Mouse (Mus musculus) cerebellum, adult 2 months (tissue): ENCODE results near the gene Pde4c. TPM values are rescaled to one million over a fixed set of nuclear protein-coding genes. Genes with fewer than 3 reads are reported as not detected.

Source experiments
- DNase-seq, 2 experiments: peaks; one replicate each; pipeline ENCODE4 v3.0.0; 2021
- H3K27ac ChIP-seq: fragments of 200-500 bp; 2 replicates; pipeline ENCODE4 v1.5.1; 2012; ENCODE audit warnings: low read length, control low read depth, inconsistent platforms; ENCODE audit not compliant: insufficient read depth
- H3K27me3 ChIP-seq: fragments of 200-500 bp; 2 replicates; pipeline ENCODE4 v1.6.1; 2012; ENCODE audit warnings: inconsistent platforms, mild to moderate bottlenecking, low read length, moderate library complexity; ENCODE audit not compliant: control insufficient read depth, insufficient read depth
- H3K4me1 ChIP-seq: fragments of 200-500 bp; 2 replicates; pipeline ENCODE4 v1.6.1; 2011; ENCODE audit warnings: low read length; ENCODE audit not compliant: control insufficient read depth, insufficient read depth
- H3K4me3 ChIP-seq: fragments of 200-500 bp; replicated peaks from 2 replicates; pipeline ENCODE3; 2011; ENCODE audit warnings: mild to moderate bottlenecking, low read depth, low read length, control low read depth; ENCODE audit not compliant: insufficient read depth
- CTCF ChIP-seq: fragments of 200-500 bp; IDR thresholded peaks from 2 replicates; pipeline ENCODE4 v1.5.1; 2011; ENCODE audit warnings: low read depth, mild to moderate bottlenecking, control low read depth, low read length, moderate library complexity, borderline replicate concordance; ENCODE audit not compliant: insufficient read depth
- POLR2A ChIP-seq: fragments of 200-500 bp; IDR thresholded peaks from 2 replicates; pipeline ENCODE4 v1.6.1; 2011; ENCODE audit warnings: low read length, control low read depth, borderline replicate concordance; ENCODE audit not compliant: insufficient read depth
- WGBS: fragments of 180-500 bp; shearing (Covaris S2); methylation state at CpG from one replicate; pipeline ENCODE4 v1.1.7; 2018; 5-methylcytosine and 5-hydroxymethylcytosine counted together
- polyA plus RNA-seq: library from polyadenylated mRNA; depleted of rRNA; stranded (reverse); fragments of >200 nt; gene quantifications from 2 replicates; pipeline ENCODE4 v1.2.3, GENCODE M21; 2012

Pde4c gene
- polyA plus RNA-seq, 1 experiment: 3.0 TPM

DNA sequence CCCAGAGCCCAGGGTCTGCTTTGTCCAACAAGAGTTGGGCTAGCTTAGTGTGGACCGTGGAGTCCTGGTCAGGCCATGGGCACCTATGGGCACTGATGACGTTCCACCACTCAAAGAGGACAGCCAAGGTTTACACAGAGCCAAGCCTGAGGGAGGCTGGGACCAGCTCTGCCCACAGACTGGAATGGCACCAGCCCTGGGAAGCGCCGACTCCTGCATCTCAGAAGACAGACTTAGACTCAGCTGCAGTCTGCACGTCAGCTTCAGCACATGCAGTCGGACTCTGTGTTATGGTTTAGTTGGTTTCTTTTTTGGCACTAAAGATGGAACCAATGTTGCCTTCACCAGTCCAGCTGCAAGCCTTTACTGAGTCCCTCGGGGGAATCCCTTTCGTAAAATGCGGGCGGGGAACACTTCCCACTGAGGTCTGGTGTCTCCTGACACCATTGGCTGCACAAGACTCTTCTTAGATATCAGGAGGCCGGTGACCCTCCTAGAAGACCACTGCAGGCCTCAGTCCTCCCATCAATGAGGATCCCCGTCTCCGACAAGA is 26.7 kb downstream of the Pde4c start:
- H3K4me1 ChIP-seq: no peaks in the 10 kb centered on the region; the same call in 1 of the 2 replicates
- WGBS: 77% methylated on average over 13 of the region's 13 CpGs
- TF ChIP-seq POLR2A: no peak
- no peak for TF ChIP-seq CTCF
- H3K27ac ChIP-seq: no peak overlapping the region
- H3K27me3 ChIP-seq: no peaks in the 10 kb centered on the region
- no peak overlapping the region for H3K4me3 ChIP-seq
- DNase-seq: peak in 1 of 2 experiments; percentile 7

DNA sequence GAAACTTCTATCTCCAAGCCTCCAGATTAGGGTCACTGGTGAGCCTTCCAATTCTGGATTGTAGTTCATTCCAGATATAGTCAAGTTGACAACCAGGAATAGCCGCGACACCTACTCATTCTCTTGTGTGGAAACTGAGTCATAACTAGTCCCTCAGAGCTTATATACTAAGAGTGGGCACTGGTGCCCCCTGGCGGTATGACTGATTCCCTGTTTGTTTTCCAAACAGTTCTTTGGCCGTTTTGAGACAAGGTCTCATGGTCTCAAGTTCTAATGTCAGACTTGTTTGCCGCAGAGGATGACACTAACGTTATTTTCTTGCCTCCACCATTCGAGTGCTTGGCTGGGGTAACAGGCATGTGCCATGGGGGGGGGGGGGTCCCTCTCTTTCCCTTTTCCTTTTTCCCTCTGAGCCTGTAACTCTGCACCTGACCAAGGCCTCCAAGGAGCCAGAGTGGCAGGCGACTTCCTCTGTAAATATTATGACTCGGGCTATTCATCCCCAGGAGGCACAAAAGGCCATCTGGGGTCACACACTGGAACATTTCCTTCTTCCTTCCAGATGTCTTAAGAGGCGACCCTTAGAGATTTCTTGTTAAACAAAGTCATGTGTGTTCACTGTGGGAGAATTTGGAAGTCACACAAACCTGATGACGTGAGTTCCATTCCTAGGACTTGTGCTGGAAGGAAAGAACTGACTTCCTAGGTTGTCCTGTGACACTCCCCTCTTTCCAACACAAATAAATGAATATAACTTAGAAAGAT is 28.7 kb downstream of the Pde4c start:
- no peaks in the 10 kb centered on the region for H3K27me3 ChIP-seq
- H3K4me1 ChIP-seq: peaks cover 11% of the 10 kb centered on the region
- WGBS: 42% methylated on average over 11 of the region's 11 CpGs
- no peak overlapping the region for H3K4me3 ChIP-seq
- TF ChIP-seq POLR2A: no peak
- TF ChIP-seq CTCF: peak; percentile 70
- DNase-seq: peak; percentile 62 to 72
- no peak overlapping the region for H3K27ac ChIP-seq

DNA sequence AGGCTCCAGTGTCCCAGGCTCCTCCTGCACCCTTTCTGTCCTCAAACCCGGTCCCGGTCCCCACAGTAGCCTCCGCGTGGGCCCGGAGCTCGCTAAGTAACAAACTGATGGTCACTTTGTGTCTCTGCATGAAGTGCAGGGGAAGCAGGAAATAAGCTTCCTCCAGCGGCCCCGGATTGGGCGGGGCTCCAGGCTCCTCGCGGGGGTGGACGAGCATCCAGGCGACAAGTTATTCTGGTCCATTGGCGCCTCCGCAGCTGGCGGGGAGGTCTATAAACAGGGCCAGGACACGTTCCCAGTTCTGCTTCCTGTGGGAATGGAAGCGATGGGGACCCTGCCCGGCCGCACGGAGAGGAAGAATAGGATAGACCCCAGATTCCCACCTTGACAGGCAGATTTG is 29.6 kb downstream of the Pde4c start:
- H3K4me1 ChIP-seq: peaks cover 20% of the 10 kb centered on the region
- H3K4me3 ChIP-seq: no peak overlapping the region
- DNase-seq: peak; percentile 62
- no peak overlapping the region for H3K27ac ChIP-seq
- no peaks in the 10 kb centered on the region for H3K27me3 ChIP-seq
- WGBS: 9% methylated on average over 21 of the region's 21 CpGs
- TF ChIP-seq CTCF (no peak), POLR2A (no peak)

DNA sequence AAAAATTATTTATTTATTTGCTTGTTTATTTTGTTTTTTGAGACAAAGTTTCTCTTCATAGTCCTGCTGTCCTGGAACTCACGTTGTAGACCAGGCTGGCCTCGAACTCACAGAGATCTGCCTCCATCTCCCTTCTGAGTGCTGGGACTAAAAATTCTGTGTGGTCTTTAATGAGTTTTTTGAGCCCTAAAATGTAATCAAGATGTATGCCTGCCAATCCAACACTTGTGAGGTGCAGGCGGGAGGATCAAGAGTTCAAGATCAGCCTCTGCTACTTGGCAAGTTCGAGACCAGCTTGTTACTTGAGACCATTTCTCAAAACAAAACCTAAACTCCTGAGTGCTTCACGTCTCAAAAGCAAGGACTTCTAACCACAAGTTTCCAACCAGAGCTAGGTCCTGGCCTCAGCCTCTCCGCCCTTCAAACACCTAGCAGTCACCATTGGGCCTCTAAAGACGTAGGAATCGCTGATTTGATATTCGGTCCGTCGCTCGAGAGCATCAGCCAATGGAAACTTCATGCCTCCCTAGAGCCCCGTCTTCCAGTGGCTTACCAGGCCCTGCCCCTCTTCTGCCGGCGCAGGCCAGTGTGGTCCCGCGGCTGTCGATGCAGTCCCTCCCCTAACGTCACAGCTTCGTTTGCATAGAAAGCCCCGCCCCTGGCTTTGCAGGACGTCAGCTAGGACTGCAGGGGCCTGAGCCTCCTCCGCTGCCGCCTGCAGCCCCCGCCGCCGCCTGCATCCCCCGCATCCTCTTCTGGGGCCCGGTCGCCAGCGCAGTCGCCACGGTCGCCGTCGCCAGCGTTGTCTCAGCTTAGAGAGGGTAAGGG is 30.7 kb downstream of the Pde4c start, which contains the start of gene Rab3a:
Rab3a (plus strand) TSS at position 637 of the 828 bp plus-strand sequence.
- peak; percentile 95 to 99 for DNase-seq
- TF ChIP-seq POLR2A: peak; percentile 72; the same call in 1 of the 2 replicates
- no peak for TF ChIP-seq CTCF
- Histone ChIP-seq H3K27me3 (no peaks in the 10 kb centered on the region), H3K4me1 (peaks cover 29% of the 10 kb centered on the region), H3K27ac (peak within 1 kb of the TSS; percentile 91), H3K4me3 (peak within 1 kb of the TSS; percentile 69)
- WGBS: 8% methylated on average over 37 of the region's 37 CpGs

DNA sequence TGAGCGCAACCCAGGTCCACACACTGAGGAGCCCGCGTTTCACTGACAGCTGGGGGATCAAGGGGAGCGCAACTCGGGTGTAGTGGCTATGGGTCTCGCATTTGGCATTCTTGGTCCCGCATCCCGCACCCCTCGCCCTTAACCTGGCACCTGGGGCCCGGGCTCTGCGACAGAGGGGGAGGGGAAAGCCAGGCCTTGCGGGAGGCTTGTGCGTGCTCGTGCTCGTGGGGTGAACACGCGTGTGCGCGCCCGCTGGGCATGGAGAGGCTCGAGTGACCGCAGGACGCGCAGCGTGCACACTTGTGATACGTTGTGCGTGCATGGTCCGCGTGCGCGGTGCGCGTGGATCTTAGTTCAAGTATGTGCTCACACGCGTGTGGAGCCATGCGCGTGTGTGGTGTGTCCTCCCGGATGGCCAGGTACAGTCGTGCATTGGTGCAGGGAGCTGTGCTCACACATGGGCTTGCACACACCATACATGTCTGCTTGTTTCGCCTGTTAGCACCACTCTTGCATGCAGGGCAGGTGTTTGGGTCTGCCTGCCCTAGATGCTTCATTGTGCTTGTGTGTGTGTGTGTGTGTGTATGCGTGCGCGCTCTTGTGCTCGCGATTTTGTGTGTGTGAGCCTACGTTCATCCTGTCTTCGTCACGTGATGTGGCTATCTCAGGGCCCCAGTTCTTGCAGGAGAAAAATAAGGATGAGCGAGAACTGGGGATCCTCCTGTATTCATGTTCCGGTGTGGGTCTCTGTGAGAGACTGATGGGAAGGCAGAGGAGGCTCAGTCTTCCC is 31.5 kb downstream of the Pde4c start:
- Histone ChIP-seq H3K27me3 (no peaks in the 10 kb centered on the region), H3K4me1 (peaks cover 32% of the 10 kb centered on the region), H3K27ac (peak overlapping the region; percentile 91), H3K4me3 (peak overlapping the region; percentile 69)
- no peak; the same call in 1 of the 2 replicates for TF ChIP-seq CTCF
- TF ChIP-seq POLR2A: peak; percentile 22
- 5% methylated on average over 50 of the region's 50 CpGs for WGBS
- DNase-seq: peak; percentile 84 to 88

DNA sequence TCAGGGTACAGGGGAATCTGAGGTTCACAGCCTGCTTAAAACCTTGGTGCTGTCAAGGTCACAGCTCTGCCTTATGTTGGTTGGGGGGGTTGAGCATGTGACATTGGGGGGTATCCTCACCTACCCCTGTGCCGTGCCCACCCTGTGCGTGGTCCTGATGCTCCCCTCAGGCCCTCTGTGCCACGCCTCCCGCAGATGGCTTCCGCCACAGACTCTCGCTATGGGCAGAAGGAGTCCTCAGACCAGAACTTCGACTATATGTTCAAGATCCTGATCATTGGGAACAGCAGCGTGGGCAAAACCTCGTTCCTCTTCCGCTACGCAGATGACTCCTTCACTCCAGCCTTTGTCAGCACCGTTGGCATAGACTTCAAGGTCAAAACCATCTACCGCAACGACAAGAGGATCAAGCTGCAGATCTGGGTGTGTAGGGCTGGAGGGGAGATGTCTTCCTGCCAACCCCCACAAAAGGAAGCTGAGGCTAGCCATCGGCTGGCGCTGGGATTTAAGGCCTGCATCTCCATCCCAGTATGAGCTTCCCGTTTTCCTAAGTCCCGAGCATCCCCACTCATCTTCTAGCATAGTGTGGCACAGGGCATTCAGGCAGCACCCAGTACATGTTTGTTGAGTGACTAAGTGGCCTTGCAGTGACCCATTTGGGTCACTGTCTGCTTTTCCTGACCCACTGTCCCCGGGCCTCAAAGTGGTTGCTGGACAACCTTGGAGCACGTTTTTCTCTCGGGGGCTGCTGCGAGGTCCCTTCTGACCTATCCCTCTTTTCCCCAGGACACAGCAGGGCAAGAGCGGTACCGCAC is 32.3 kb downstream of the Pde4c start:
- Histone ChIP-seq H3K4me1 (peaks cover 35% of the 10 kb centered on the region), H3K27me3 (no peaks in the 10 kb centered on the region), H3K4me3 (peak overlapping the region; percentile 69), H3K27ac (no peak overlapping the region)
- DNase-seq: peak in 1 of 2 experiments; percentile 48
- TF ChIP-seq POLR2A: no peak
- TF ChIP-seq CTCF: no peak
- WGBS: 64% methylated on average over 24 of the region's 24 CpGs
